24 mouse cellular contexts compared by ENCODE assay signal in the genomic region with DNA sequence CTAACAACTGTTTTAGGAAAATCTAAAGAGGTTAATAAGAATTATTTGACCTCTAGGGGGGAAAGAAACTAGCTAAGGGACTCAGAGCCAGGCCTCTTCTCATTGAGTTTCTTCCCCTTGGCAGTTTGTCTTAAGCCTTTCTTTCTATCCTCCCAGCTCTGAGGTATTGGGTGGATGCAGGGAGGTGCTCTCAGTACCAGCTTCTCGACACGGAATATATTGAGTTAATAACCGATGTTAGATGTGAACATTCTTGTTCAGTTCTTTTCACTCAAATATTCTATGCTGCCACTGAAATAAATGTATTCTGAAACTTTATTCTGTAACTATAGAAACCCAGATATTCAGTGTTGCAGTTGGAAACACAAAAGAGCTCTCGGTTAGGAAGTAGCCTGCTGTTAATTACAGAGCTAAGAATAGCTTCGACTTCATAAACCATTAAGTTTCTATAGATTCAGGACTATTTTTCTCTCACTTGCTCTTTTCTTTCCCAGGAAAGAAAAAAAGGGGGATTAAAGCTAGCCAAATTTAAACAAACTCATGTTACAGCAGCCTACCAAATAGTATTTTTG.
DNase-seq lines count a peak whose midpoint lies in the region; ATAC-seq lines count a peak whose summit lies in the region.
"Had no signal": no experiment of that assay in that cellular context is flagged by ENCODE, and none has a peak within 500 bp of the region (broad histone marks: within the 10 kb centered on the region; RNA-seq: fewer than 3 reads in every experiment).

No protein-coding gene starts in this region.

- 52% methylated on average over 5 of the region's 5 CpGs for WGBS in embryonic facial prominence, embryonic 14.5 days
- WGBS in embryonic facial prominence, embryonic 10.5 days, result 83% methylated on average over 5 of the region's 5 CpGs
- 46% methylated on average over 5 of the region's 5 CpGs for WGBS in hindbrain, embryonic 15.5 days
- WGBS in hindbrain, embryonic 13.5 days, result 60% methylated on average over 5 of the region's 5 CpGs
- 28% methylated on average over 5 of the region's 5 CpGs for WGBS in forebrain, embryonic 15.5 days

- no peak overlapping the region for H3K4me3 ChIP-seq in embryonic facial prominence, embryonic 14.5 days (ENCODE audit: low read depth, low read length)
- H3K4me3 ChIP-seq in embryonic facial prominence, embryonic 10.5 days, result no peak overlapping the region
- no peak overlapping the region for H3K4me3 ChIP-seq in hindbrain, embryonic 15.5 days
- H3K4me3 ChIP-seq in hindbrain, embryonic 13.5 days, result no peak overlapping the region
- H3K4me3 ChIP-seq in forebrain, embryonic 15.5 days, result no peak overlapping the region
- H3K4me3 ChIP-seq: embryonic facial prominence, embryonic 15.5 days; erythroblast, embryonic 14.5 days; heart, embryonic 10.5 days had no signal

- no peak overlapping the region for H3K9ac ChIP-seq in embryonic facial prominence, embryonic 14.5 days (ENCODE audit: low read depth, low read length)
- H3K9ac ChIP-seq in hindbrain, embryonic 15.5 days, result no peak overlapping the region
- H3K9ac ChIP-seq in hindbrain, embryonic 13.5 days, result no peak overlapping the region
- no peak overlapping the region for H3K9ac ChIP-seq in forebrain, embryonic 15.5 days (replicated peaks)
- H3K9ac ChIP-seq: embryonic facial prominence, embryonic 15.5 days had no signal

- no peaks in the 10 kb centered on the region for H3K9me3 ChIP-seq in embryonic facial prominence, embryonic 14.5 days (ENCODE audit: control insufficient read depth, low read length)
- no peaks in the 10 kb centered on the region for H3K9me3 ChIP-seq in embryonic facial prominence, embryonic 10.5 days
- H3K9me3 ChIP-seq in hindbrain, embryonic 15.5 days, result no peaks in the 10 kb centered on the region
- no peaks in the 10 kb centered on the region for H3K9me3 ChIP-seq in hindbrain, embryonic 13.5 days
- no peaks in the 10 kb centered on the region for H3K9me3 ChIP-seq in forebrain, embryonic 15.5 days
- H3K9me3 ChIP-seq: embryonic facial prominence, embryonic 15.5 days; G1E; heart, embryonic 10.5 days had no signal

- H3K27ac ChIP-seq in embryonic facial prominence, embryonic 14.5 days (replicated peaks; ENCODE audit: low read depth, low read length), result peak overlapping the region; percentile 44; the same call in 1 of the 2 replicates
- no peak overlapping the region for H3K27ac ChIP-seq in embryonic facial prominence, embryonic 10.5 days (replicated peaks)
- peak overlapping the region; percentile 45; the same call in 1 of the 2 replicates for H3K27ac ChIP-seq in hindbrain, embryonic 15.5 days (replicated peaks)
- no peak overlapping the region for H3K27ac ChIP-seq in hindbrain, embryonic 13.5 days
- peak overlapping the region; percentile 51 for H3K27ac ChIP-seq in forebrain, embryonic 15.5 days (replicated peaks)
- H3K27ac ChIP-seq: embryonic facial prominence, embryonic 15.5 days; heart, embryonic 10.5 days; hindbrain, postnatal 0 days had no signal

- no peaks in the 10 kb centered on the region for H3K27me3 ChIP-seq in embryonic facial prominence, embryonic 14.5 days (replicated peaks; ENCODE audit: control insufficient read depth, insufficient read depth, low read length)
- no peaks in the 10 kb centered on the region for H3K27me3 ChIP-seq in embryonic facial prominence, embryonic 10.5 days (replicated peaks; ENCODE audit: low read depth, poor library complexity, severe bottlenecking)
- no peaks in the 10 kb centered on the region for H3K27me3 ChIP-seq in hindbrain, embryonic 15.5 days
- H3K27me3 ChIP-seq in hindbrain, embryonic 13.5 days, result no peaks in the 10 kb centered on the region
- H3K27me3 ChIP-seq in forebrain, embryonic 15.5 days, result no peaks in the 10 kb centered on the region
- H3K27me3 ChIP-seq: embryonic facial prominence, embryonic 15.5 days had no signal

- no peak for ATAC-seq in embryonic facial prominence, embryonic 14.5 days (ENCODE audit: low read depth)
- ATAC-seq in hindbrain, embryonic 15.5 days (ENCODE audit: low FRiP score, low read depth), result no peak
- no peak for ATAC-seq in hindbrain, embryonic 13.5 days (ENCODE audit: low FRiP score)
- ATAC-seq in forebrain, embryonic 15.5 days (replicated peaks), result no peak
- no peak for ATAC-seq in megakaryocyte progenitor cell, adult 5-6 weeks (replicated peaks; ENCODE audit: poor library complexity)
- ATAC-seq: CD4-positive, CD25-positive, alpha-beta regulatory T cell, adult 4 months; hindbrain, postnatal 0 days had no signal

- H3K4me2 ChIP-seq in embryonic facial prominence, embryonic 14.5 days (ENCODE audit: low read depth, low read length), result no peak overlapping the region
- H3K4me2 ChIP-seq in hindbrain, embryonic 15.5 days, result no peak overlapping the region
- H3K4me2 ChIP-seq in hindbrain, embryonic 13.5 days, result no peak overlapping the region
- H3K4me2 ChIP-seq in forebrain, embryonic 15.5 days (replicated peaks), result no peak overlapping the region
- H3K4me2 ChIP-seq: embryonic facial prominence, embryonic 15.5 days had no signal

- DNase-seq in embryonic facial prominence, embryonic 14.5 days (ENCODE audit: low spot score), result no peak
- DNase-seq in embryonic facial prominence, embryonic 10.5 days (ENCODE audit: low spot score), result no peak
- DNase-seq in cerebellum, adult 11 months, result no peak
- DNase-seq: adrenal gland, adult 8-10 months; adrenal gland, postnatal 36 days; B cell, adult 2 months; cerebellum, adult 11-12 months; cerebellum, adult 9-10 months; cerebellum, postnatal 36 days; gastrocnemius, postnatal 10 days; heart, adult 18-20 months; heart, postnatal 10 days; kidney, adult 11 months; kidney, adult 9 months had no signal

- H3K36me3 ChIP-seq in embryonic facial prominence, embryonic 14.5 days (ENCODE audit: control insufficient read depth, insufficient read depth, low read length), result no peaks in the 10 kb centered on the region
- no peaks in the 10 kb centered on the region for H3K36me3 ChIP-seq in embryonic facial prominence, embryonic 10.5 days (replicated peaks)
- no peaks in the 10 kb centered on the region for H3K36me3 ChIP-seq in hindbrain, embryonic 15.5 days
- no peaks in the 10 kb centered on the region for H3K36me3 ChIP-seq in hindbrain, embryonic 13.5 days
- H3K36me3 ChIP-seq in forebrain, embryonic 15.5 days, result no peaks in the 10 kb centered on the region
- H3K36me3 ChIP-seq: embryonic facial prominence, embryonic 15.5 days; G1E; heart, embryonic 10.5 days had no signal

- no peaks in the 10 kb centered on the region for H3K4me1 ChIP-seq in embryonic facial prominence, embryonic 14.5 days (ENCODE audit: control insufficient read depth, insufficient read depth, low read length)
- H3K4me1 ChIP-seq in embryonic facial prominence, embryonic 10.5 days, result 0 out of 2 replicates have a peak, but pooled peaks cover 4% of the 10 kb centered on the region
- 0 out of 2 replicates have a peak, but pooled peaks cover 3% of the 10 kb centered on the region for H3K4me1 ChIP-seq in hindbrain, embryonic 15.5 days (replicated peaks)
- no peaks in the 10 kb centered on the region for H3K4me1 ChIP-seq in hindbrain, embryonic 13.5 days (replicated peaks)
- H3K4me1 ChIP-seq in forebrain, embryonic 15.5 days, result peaks cover 13% of the 10 kb centered on the region; the same call in 1 of the 2 replicates
- H3K4me1 ChIP-seq: embryonic facial prominence, embryonic 15.5 days; heart, embryonic 10.5 days had no signal

Comparison
In these comparisons a context has a peak if more than half of its experiments do, and no peak if none do; other contexts are left out.
1. H3K27ac ChIP-seq: peak in embryonic facial prominence, embryonic 14.5 days (single experiment), hindbrain, embryonic 15.5 days (single experiment) and forebrain, embryonic 15.5 days (single experiment); none in embryonic facial prominence, embryonic 10.5 days (single experiment) and hindbrain, embryonic 13.5 days (single experiment).